Mouse (Mus musculus) right cerebral cortex, postnatal 4 days (tissue): ENCODE data around the gene Mtg2.

ENCODE experiments used
- DNase-seq: peaks from one replicate; pipeline ENCODE4 v3.0.0-alpha.2; 2022

Mtg2 gene

GRCm38 (mm10) chr2:180070481-180071453 is at the start of gene Mtg2:
TSS of gene Mtg2 (plus strand) at chr2:180070588.
- peak; percentile 96 for DNase-seq

DNA sequence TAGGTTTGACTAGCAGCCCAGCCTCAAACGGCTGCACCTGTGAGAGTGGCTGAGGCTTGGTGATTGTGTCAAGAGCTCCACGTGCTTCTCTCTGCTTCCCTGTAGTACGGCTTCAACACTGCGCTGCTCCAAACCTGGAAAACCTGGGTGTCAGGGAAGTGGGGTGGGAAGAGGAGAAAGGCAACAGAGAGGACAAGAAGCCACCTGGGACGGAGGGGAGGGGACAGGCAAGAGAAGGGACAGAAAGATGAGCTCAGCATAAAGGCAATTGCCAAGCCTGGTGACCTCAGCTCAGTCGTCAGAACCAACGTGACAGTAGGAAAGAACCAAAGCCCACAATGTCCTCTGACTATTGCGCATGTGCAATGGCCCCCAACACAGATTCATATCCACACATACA is 49.5 kb upstream of the Mtg2 start:
- DNase-seq, result no peak

DNA sequence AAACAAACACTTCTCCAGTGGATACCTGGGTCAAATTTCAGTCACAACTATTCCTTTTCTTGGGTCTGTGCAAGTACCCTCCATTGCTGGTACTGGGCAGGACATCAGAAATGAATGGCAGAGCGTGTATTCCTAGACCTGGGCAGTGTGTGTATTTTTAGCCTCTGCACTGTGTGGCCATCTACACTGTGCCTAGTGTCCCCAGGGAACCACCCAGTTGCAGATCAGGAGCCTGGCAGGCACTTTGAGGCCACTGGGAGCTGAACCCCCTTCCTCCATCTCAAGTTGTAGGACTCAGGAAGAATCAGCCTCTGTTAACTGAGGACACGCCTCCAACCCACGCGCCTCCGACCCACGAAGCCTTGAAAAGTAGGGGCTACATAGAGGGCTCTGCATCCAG is 47.6 kb upstream of the Mtg2 start:
- no peak for DNase-seq

GRCm38 (mm10) chr2:180024401-180025098 is 45.8 kb upstream of the Mtg2 start, which contains the start of gene Lsm14b:
TSS of gene Lsm14b (plus strand) at chr2:180024987.
- peak; percentile 97 for DNase-seq

- peak; percentile 63 for DNase-seq
Observed at GRCm38 (mm10) chr2:180025135-180025860, 45.1 kb upstream of the Mtg2 start.

GRCm38 (mm10) chr2:180025861-180026200 is 44.6 kb upstream of the Mtg2 start:
- no peak for DNase-seq

- no peak for DNase-seq
Observed at GRCm38 (mm10) chr2:180027768-180028167, 42.6 kb upstream of the Mtg2 start.

DNA sequence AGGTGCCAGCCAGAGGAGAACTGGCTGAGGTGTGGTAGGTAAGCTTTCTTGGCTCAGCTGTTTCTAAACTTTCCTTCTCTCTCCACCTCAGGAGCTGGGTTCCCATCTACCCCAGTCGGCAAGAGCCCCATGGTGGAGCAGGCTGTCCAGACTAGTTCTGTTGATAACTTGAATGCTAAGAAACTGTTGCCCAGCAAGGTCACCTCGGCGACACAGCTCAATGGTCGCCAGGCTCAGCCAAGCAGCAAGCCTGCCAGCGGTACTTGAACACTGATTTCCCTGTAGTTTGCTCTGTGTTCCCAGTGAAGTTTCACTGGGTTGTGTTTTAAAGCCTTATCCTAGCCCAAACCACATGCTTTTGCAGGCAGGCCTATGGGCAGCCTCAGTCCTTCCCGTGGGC is 39.1 kb upstream of the Mtg2 start:
- DNase-seq, result no peak

GRCm38 (mm10) chr2:180032925-180033324 is 37.5 kb upstream of the Mtg2 start:
- no peak for DNase-seq

DNA sequence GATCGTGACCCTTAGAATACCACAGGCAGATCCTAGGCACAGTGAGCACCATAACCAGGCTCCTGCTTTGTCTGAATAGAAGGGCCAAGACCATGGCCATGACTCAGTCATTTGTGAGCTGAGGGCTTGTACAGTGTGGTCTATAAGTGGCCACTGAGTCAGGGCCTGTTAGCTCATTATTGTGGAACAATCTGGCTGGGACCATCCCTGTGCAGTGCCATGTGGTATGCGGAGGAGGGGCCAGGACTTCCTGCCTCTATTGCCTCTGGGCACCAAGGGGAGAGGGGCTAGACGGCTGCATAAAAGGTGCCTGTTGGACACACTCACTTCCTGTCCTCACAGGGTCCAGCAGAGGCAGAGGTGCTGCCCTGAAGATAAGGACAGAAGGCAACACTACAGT is 36.4 kb upstream of the Mtg2 start:
- DNase-seq, result no peak

DNA sequence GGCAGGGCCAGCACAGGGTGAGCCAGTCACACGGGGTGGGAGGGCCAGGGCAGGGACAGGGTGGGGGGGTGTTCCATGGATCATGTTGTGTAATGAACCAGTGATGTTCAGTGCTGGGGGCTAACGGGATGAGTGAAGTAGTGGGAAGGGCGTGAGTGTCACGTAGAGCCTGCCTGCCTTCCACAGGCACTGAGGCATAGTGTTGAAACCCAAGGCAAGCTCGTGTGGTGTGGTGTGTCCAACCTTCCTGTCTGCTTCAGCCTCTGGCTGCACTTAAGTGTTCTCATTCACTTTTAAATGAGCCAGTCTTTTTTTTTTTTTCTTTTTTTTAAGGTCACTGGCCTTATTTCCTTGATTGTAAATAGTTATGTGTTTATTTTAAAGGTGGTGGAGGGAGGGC is 35.6 kb upstream of the Mtg2 start:
- DNase-seq, result no peak

GRCm38 (mm10) chr2:180040406-180040805 is 30.0 kb upstream of the Mtg2 start:
- DNase-seq, result no peak

DNA sequence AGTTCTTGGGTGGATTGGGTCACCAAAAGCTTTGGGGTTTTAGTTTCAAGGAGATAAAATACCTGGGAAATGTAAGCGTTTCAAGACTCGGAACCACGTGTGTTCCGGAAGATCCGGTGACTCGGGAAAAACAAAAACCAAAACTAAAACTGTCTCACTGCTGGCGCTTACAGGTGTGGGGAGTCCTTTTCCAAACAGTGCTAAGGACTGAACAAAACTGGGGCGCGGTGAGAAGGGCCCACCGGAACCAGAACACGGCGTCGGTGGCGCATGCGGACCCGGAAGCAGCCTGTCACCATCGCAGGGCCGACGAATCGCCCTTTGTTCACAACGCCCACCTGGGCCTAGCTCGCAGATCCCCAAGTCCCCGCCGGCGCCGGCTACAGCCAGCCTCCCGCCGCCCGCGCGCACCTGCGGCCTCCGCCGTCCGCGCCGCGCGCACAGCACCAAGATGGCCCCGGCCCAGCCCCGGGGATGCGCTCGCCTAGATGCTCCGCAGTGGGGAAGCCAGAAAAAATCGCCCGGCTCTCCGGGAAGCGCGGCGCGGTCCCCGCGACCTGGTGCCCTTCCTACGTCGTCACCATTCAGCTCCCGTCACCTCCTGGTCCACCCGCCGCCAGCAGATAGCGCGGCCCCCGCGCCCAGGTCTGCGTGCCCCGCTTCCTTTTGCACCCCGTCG is 28.7 kb upstream of the Mtg2 start:
- DNase-seq, result peak; percentile 45

DNA sequence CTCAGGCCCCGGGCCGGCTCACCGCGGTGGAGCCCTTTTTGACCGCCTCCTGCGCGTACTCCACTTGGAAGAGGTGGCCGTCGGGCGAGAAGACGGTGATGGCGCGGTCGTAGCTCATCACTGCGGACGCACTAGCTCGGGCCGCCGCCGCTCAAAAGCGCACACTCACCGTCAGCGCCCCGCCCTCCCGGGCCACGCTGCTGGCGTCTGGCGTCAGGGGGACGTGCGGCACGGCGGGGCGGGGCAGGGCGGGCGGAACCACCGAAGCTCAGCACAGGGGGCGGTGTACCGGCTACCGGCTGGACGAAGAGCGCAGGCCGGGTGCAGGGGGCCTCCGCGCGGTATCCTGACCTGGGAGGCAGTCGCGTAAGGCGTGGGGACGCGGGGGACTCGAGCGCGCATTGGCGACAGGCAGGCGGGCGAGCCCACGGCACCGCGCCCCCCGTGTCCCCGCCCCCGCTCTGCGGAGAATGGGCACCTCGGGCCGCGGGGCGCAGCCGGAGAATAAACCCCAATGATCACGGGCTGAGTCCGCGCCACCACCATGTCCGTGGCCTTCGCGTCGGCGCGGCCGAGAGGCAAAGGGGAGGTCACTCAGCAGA is 28.0 kb upstream of the Mtg2 start, which contains the start of the genes Psma7 and Ss18l1:
Gene Psma7 (minus strand): TSS at position 178 of the 602 bp plus-strand sequence.
Gene Ss18l1 (plus strand): TSS at position 254 of the 602 bp plus-strand sequence.
- DNase-seq, result peak; percentile 94

GRCm38 (mm10) chr2:180042858-180043515 is 27.4 kb upstream of the Mtg2 start:
- peak; percentile 77 for DNase-seq

DNA sequence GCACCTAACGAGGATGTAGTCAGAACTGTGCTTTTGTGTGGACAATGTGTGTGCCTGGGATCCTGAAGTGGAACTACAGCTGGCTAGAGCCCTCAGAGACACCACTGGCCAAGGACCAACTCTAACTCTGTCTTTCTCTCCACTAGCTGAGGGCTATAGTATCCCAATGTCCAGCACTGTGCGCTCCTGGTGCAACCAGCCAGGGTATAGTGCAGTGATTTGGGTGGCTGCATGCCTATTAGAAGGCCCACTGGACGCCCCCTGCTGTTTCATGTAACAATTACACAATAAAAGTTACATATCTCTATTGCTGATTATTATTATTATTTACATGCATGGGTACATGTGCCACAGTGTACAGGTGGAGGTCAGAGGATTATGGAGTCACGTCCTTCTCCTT is 25.1 kb upstream of the Mtg2 start:
- DNase-seq, result no peak

DNA sequence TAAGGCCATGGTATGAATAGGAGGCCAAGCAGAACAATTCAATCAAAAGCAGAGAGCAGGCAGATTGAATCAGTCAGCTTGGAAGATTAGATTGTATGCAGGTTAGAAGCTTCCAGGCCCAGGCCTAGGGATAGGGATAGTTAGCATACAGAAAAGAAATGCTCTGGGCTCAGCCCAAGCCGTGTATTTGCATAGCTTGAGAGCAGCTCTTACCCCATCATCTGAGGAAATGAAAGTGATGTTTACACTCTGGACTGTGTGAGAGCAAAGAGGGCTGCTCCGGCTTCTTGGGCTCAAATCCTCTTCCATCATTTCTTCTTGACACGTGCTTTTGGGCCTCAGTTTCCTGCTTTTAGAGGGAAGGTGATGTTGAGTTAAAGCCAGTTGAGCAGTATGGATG is 22.8 kb upstream of the Mtg2 start:
- DNase-seq, result no peak

- DNase-seq, result no peak
Observed at GRCm38 (mm10) chr2:180047980-180048635, 22.3 kb upstream of the Mtg2 start.

DNA sequence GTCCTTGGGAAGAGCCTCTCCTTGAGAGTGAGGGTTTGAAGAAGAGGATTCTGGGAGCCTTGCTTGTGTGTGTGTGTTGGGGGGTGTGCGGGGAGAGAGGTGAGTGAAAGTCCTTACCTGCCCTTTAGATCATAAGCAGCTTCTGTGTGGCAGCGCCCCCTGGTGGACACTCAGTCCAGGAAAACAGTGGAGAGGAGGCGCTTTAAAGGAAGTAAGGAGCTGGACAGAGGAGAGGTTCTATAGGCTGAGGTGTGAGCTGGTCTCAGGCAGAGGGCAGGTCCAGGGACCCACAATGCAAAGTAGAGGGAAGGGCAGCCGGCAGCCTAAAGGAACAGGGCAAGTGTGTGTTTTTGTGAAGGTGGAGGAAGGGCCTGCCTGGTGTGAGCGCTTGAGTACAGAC is 19.4 kb upstream of the Mtg2 start:
- peak; percentile 93 for DNase-seq

DNA sequence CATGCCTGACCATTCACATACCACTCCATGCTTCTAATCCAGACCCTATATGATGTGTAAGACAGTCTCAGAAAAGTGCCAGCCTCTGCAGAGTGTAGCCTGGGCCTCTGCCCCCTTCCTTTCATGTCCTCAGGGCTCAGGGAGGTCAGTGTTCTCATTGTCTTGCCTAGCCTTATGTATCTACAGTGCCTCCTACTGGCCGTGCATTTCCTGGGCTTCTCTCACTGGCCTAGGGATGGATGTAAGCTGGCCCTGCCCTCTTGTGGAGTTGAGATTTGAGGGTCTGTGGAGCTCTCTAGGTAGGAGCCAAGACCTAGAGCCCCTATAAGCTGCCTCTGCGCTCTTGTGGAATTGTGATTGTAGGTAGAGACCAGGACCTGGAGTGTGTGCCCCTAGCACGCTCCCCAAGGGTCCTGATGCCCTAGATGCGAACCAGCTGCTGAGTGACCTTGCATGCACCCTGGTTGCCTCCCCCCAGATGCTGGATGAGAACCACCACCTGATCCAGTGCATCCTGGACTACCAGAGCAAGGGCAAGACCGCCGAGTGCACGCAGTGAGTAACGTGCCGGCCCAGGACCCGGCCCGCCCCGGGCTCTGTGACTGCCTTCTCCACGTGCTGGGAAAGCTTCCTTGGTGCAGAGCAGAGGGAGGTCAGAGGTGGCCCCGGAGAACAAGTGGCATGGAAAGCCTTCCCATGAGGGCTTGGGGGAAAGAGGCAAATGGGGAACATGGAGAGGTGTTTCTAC is 18.2 kb upstream of the Mtg2 start:
- DNase-seq, result no peak
